Mouse (Mus musculus): ENCODE results near the gene Senp2. TPM values are rescaled to one million over a fixed set of nuclear protein-coding genes. Genes with fewer than 3 reads are reported as not detected.

The Senp2 gene
- total RNA-seq, 2 experiments from 2014 or later: 21.2 to 22.6 TPM

DNA sequence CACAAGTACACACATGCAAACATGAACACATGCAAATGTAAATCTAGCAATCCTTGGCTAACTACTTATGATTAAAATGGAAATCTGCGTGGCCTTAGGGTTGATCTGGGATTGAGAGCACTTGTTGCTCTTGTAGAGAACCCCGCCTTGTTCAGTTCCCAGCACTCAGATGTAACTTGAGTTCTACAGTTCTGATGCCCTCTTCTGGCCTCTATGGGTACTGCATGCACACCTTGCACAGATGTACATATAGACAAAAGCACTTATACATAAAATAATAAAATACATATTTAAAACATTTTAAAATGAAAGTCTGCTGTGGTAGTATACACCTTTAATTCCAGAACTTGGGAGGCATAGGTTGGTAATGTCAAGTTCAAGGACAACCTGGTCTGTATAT is 12.8 kb downstream of the Senp2 start:
- no peak for DNase-seq

DNA sequence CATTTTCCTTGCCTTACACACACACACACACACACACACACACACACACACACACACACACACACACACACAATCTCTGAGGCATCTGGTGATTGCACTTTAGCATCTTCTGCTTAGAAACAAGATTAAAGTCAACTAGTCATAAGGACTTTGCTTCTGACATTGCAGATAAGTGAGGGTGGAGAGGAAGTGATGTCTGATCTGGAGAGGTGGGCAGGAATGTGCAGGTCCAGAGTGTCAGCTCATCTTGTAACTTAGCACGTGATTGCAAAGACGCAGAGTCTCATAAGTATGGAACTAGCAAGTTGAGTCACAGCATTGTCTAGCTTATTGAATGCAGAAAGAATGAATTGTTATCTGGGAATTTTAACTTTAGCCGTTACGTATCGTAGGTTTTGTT is 18.2 kb downstream of the Senp2 start:
- no peak for DNase-seq

DNA sequence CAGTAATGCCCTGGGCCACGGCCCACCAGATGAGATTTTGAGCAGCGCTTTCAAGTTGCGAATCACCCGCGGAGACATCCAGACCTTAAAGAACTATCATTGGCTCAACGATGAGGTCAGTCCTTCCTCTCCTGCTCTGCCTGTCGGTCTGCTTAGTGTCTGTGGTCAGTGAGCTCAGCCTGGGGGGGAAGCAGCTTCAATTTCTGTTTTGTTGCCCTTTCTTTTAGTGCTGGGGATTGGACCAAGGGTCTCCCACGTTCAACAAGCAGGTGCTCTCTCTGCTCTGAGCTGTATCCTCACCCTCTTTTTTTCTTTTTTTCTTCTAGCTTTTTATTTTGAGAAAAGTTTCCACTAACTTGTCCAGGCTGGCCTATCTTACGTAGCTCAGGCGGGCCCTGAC is 29.3 kb downstream of the Senp2 start:
- no peak for DNase-seq

DNA sequence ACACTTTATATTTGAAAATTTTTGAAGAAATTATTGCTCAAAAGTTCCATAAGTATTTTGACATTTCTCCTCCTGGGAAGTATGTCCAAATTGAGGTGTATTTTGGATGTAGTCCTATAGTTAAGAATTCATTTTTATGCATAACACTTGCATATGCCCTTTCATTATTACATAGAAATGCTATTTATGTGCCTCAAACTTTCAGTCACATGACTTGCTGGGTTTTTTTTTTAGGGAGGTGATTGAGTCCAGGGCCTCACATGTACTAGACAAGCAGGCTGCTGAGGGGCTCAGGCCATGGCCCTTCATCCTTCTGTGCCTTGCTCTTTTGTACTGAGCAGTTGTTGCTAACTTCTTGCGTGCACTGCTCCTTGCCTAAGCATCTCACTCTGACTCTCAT is 30.7 kb downstream of the Senp2 start:
- no peak for DNase-seq

DNA sequence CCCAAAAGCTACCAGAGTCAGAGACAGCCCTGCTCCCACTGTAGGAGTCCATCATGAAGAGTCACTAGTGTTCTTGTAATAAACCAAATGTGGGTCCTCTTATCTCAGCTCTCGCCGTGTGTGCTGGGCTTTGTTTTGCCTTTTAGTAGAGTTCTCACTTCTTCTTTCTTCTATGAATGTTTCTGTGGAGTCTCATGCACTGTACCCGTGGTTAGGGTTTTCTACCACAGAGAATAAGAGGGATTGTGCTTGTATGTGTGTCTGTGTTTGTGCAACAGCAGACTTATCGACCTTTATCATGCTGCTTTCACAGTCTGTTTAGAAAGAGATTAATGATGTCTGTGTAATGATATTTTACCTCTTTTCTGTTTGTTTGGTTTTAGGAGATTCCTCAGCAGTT is 34.5 kb downstream of the Senp2 start:
- DNase-seq: no peak

DNA sequence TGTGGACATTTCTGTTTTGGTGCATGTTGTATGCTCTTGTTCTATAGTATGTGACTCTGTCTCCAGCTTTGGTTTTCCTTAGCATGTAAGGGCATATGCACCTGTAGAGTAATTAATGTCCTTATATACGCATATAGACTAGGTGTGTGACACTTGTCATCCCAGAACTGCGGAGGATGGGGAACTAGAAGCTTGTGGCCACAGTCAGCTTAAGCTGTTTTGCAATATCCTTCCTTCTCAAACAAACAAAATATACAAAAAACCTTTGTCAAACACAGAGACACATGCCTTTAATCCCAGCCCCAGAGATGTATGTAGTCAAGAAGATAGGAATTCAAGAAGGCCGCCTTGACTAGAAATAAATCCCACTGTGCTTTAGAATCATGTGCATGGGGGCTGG is 36.6 kb downstream of the Senp2 start:
- DNase-seq: no peak

DNA sequence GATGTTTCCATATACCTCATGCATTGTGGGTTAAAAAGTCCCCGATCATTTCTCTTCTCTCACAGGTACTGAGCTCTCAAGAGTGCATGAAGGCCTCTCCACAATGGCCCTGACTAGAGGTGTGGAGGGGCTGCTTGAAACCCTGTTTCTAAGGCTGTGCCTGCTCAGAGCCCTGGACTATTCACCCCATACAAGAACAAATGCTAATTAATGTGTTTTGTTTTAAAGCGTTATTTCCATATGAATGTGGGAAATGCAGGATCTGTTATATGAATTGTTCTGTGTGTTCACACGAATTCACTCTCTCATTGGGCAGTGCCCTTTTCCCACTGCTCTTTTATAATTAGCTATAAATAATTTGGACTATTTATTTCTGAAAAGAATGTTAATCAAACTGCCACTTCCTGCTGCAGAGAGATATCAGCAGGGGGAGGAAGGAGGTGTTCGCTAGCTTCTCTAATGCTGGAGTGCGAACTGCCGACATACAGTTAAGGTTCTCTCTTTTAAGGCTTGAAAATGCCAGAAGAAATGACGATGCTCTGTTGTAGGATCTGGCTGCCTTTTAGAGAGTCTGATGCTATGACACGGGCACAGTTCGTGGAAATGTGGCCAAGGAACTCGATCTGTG is 37.6 kb downstream of the Senp2 start:
- no peak for DNase-seq

DNA sequence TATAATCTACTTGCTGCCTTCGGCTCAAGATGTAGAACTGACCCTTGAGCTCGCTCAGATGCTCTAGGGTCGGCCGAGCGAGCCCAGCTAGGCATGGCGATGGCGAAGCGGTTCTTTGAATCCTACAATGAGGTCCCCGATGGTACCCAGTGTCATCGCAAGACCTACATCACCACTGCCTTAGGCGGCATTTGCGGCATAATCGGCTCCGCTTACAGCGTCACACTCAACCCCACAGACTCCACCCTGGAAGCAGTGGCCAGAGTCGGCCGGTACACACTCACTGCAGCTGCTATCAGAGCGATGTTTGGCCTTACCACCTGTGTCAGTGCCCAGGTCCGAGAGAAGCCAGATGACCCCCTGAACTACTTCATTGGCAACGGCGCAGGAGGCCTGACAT is 44.1 kb downstream of the Senp2 start:
- no peak for DNase-seq

DNA sequence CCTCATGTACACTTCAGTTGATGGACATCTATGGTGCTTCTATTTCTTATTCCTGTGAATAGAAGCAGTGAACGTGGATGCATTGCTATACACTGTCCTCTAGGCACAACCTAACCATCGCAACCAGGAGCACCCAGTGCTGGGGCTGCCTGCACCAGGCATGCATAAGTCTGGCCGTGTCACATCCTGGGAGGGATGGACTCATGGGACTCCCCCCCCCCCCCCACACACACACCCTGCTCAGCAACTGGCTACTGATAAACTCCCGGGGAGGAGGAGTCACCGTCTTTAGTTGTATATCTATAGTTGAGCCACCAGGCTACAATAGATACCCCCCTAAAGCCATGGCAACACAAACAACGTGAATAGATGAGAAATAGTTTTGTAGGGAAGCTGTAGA is 48.2 kb downstream of the Senp2 start:
- no peak for DNase-seq

DNA sequence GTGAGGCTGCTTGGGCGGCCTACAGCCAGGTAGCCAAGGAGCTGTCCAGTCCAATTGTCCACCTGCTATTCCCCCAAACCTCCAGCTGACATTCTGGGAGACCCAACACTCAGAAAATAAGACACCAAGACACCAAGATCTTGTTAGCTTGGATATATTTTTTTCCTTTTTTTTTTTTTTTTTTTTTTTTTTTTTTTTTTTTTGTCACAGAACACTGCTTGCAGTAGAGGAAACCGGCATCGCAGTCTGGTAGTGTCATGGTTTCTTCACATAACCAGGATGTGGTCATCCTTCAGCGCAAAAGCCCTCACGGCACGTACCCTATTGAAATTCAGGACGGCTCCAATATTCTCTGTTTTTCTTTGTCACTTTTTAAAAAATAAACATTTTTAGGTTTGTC is 49.6 kb downstream of the Senp2 start:
- no peak for DNase-seq

DNA sequence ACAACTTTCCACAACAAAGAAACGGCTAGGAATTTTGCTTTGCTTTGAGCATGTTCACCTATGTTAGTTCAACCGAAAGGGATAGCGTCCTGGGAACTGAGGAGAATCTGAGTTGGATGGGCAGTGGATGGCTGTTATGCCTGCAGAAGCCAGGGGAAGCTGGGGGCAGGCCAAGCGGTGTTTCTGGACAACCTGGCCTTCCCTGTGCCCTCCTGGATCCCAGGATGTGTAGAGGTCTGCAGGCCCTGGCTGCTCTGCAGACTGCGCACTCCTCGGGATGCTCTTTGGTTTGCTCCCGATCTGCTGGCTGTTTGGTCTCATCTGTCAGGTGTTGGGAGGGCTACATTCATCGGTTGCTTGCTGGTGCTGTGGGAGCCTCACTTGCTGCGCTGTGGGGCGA is 51.1 kb downstream of the Senp2 start:
- no peak for DNase-seq

DNA sequence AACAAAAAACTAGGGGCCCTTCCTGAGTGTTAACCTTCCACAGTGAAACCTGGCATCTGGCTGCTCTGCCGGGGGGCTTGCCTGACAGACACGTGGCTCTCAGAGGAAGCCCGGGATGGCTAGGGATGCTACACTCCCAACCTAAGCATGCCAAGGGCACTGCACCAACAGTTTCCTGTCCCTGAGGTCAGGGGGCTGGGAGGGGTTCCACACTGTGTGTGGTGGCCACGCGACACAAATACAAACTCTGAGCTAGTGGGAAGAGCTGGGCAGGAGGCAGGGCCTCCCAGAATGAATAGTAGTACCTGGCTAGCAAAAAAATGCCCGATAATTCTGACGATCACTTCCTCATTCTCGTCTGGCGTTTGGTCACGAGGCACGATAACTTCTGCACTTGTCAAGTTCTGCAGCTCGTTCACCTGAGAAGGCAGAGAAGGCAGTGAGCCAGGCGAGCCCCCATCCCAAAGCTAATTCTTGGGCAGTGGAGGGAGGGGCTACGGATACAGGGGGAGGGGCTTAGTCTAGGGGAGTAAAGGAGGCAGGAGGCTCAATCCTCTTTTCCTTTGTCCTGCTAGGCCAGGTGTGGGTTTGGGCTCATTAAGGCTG is 52.4 kb downstream of the Senp2 start:
- DNase-seq: no peak

DNA sequence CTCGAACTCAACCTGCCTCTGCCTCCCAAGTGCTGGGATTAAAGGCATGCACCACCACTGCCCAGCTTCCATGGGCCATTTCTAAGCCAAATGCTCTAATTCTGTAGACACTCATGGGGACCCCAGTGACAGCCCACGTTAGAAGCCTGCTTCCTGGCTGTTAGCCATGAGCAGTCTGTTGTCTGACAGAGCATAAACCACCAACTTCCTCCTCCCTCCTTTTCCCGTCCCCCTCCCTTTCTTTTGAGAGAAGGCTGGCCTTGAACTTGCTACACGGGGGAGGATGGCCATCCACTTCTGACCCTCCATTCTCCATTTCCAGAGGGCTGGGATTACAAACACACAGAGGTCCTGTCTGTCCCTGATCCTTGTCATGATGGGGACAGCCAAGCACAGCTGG is 53.0 kb downstream of the Senp2 start:
- no peak for DNase-seq

DNA sequence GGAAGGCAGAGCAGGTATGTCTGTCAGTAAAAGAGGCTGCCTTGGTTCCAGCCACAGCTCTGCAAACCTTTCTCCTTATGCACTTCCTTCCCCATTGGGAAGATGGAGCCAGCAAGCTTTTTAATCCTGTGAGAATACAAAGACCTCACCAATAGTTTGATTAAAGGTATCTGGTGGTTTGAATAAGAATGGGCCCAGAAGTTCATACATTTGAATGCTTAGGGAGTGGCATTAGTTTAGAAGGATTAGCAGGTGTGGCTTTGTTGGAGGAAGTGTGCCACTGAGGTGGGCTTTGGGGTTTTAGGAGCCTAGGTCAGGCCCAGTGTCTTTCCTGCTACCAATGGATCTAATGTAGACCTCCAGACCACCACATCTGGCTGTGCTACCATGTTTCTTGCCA is 56.3 kb downstream of the Senp2 start:
- no peak for DNase-seq

DNA sequence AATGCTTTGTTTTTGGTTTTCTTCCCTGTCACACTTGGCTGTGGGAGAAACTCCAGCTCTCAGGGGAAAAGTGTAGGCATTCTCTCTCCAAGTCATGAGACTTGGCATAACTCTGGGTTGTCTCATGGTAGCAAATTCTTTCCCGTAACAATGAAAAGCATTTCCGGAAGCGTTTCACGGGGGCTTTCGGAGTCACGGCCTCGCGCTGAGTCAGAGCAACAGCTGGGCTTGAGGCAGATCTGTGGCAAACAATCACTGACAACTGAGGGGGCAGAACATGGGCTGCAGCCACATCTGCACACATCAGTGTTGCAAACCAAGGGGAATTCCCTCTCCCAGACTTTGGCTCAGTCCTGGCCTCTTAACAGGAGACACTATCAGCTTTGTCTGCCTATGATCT is 58.1 kb downstream of the Senp2 start:
- DNase-seq: no peak

DNA sequence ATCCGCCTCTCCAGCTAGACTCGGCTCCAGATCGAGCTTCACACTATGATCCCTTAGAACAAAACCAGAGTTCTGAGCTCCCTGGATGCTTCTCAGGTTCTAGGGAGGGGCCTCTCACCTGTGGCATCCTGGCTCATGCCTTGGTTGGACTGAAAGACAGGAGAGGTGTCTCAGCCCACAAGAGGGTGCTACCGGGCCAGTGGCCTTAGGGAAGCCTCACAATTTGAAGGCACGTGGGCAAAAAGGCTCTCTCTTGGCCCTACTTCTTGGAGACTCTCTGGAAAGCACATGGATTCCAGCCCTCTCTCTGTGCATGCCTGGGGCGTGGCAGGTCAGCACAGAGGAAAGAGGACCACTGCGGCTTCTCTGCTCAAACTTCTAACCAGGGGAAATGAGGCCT is 62.1 kb downstream of the Senp2 start:
- DNase-seq: no peak

DNA sequence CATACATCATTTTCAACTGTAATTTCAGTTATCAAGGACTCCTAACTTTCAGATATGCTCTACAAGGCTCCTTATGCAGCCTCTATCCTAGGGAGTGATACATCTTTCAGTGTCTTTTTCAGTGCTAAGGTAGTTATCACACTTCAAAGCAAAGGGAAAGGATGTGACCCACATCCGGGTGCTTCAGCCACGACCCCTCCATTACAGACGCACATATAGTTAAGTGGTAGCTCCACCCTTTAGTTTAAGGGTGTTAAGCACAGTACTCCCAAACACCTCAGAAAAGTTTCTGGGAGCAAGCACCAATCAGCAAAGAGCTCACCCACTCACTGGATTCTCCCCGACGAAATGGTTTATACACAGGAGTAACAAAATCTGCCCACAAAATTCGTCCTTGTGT is 65.8 kb downstream of the Senp2 start:
- no peak for DNase-seq

DNA sequence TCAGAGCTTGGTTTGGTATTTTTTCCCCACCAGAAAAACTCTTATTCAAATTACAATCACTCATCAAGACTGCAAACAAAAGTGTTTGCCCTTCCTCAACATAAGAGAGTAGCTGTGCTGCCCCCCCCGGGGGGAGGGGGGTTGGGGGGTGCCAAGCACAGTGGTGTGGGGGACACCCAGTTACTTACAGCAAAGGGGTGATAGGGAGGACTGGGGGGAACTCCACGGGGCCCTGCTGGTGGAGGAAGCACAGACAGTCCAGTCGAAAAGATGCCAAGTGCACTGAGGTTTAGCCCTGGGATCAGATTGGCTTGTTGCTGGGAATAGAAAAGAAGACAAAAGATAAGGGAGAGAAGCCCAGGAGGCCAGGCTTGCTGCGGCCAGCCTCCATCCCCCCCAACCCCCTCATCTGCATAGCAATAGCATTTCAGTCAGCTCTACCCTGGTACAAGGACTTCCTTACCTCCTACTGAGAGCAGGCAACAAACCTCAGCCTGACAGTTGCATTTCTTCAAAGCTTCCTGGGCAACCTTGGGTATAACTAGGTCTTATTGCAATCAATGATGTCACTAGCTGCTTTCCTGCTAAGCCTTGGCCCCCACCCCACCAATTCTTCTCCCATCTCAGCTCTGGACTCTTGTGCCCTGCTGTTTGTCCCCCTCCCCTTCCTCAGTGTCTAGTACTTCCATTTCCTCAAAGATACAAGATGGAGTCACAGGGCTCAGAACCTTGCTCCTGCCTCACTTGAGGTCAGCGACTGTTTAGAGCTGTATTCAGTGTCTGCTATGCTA is 66.7 kb downstream of the Senp2 start:
- DNase-seq: no peak

DNA sequence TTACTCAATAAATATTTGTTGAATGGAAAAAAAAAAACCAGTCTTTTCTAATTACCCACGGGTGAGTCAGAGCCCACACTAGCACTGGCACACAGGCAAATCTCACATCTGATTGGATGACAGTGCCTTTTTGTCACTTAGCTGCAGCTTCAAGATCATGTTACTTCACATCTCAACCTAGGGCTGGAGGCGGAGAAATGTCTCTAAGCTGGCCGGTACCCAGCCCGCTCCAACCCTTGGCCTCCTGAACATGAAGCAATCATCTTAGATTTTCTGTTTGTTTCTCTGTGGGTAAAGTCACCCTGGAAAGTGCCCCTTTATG is 67.3 kb downstream of the Senp2 start:
- no peak for DNase-seq

DNA sequence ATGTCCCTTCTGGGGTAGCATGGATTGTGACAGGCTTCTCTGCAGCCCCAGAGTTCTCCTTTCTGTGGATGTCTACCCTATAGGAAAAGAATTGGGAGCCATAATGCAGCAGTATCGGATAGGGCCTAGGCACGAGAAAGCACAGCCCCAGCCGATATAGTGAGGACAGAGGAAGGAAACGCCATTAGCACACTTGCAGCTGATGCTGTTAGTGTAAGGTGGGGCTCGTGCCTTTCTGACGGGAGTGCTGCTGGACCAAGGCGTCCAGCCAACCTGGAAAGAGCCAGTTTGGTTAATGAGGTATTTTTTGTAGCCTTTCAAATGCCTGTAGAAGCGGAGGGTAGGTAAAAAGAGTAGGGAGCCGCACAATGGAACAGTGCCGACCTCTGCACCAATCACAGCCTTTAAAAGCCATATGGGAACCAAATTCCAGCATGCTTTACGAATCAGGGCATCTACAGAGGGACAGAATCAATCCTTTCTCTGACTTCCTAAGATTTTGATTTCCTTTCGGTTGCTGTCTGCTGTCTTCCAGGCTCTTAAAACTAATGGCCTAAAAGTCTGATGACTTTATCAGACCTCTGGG is 70.9 kb downstream of the Senp2 start:
- DNase-seq: no peak

DNA sequence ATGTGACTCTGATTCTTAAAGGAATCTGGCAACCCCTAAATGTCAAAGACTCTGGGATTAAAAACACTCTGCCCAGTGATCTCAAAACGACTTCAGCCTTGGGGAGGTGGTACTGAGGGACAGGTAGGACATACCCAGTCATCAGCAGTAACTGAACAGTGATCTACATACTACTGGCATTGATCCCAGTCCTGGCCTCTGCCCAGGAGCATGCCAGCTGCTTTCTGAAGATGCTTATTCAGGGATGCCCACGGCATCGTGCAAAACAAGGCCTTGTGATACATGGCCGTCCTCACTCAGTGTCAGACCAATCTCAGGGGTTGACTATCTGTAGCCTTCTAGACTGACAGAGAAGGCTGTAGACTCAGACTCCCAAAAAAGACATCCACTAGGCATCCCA is 76.1 kb downstream of the Senp2 start:
- no peak for DNase-seq

DNA sequence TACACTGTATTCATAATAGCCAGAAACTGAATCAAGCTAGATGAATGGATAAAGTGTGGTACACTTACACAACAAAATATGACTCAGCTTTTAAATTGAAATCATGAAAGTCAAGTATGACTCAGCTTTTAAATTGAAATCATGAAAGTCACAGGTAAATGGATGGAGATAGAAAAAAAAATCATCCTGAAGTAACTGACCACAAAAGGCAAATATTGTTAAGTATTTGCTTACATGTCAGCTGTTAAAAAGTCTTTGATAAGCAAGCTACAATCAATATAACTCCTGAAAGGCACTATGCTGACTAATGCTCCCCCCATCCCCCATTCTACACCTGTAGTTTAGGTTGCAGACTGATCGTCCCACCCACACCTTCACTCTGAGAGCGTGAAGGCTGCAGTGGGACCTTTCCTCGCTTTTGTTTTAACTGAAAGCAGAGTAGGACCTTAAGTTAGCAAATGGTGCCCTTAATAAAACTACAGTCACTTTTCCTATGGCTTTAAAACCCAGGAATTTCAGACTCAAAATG is 82.0 kb downstream of the Senp2 start:
- DNase-seq: no peak

DNA sequence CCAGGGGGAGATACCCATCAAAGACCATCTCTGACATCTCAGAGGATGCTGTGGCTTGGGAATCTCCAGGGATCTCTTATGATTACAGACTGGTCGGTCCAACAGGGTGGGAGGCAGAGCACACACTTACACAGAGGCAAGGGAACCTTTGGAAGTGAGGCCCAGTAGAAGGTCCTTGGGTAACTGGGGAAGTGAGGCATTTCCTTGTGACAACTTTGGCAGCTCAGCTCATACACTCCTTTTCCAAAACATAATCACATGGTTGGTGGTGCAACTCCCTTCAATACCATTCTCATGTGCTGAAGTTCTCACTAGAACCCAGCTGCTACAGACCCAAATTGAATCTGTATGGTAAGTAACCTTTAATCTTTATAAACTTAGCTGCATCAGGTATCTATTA is 86.5 kb downstream of the Senp2 start:
- no peak for DNase-seq

DNA sequence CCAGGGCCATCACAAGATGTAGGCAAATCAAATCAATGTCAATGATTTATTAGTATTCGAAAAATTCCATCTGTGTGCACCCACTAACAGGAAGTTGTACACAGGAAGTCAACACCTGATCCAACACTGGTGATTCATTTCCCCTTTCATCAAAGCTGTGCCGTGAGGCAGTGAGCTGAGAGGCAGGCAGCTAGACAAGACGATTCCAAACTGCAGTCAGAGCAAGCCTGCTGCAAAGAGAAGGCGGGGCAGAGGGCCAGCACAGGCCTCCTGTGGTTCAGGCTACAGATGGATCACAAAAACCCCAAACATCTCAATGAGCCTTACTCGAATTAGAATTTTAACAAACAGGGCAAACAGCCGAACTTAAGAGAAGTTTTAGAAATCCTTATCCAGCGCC is 88.4 kb downstream of the Senp2 start:
- DNase-seq: peak; percentile 28
